Mouse (Mus musculus) stomach, postnatal 0 days (tissue): ENCODE results near the gene Capn15.

Source experiments
- CTCF ChIP-seq: IDR thresholded peaks from 2 replicates; pipeline ENCODE4 v1.5.1; 2016; ENCODE audit warnings: antibody characterized with exemption, low read depth, mild to moderate bottlenecking, moderate library complexity
- EP300 ChIP-seq: optimal IDR thresholded peaks from 2 replicates; pipeline ENCODE3; 2016; ENCODE audit warnings: antibody characterized with exemption

DNA sequence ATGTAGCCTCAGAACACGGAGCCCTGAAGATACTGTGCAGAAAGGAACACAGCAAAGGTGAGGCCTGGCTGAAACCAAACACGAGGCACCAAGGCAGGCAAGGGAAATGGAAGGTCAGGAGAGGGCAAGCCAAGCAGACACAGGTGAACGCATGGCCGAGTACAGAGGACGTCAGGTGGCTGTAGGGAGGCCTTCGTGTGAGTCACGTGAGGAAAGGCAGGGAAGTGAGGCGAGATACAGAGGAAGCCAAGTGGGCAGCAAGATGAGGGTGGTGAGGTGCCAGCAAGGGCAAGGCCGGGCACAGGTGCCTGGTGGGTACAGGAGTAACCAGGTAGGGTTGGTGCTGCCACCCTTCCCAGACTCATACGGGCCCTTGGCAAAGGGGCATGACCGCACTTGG is 12.8 kb upstream of the Capn15 start:
- TF ChIP-seq EP300 (no peak), CTCF (no peak)
